Mouse (Mus musculus): ENCODE results near the gene Nek10. TPM values are rescaled to one million over a fixed set of nuclear protein-coding genes. Genes with fewer than 3 reads are reported as not detected.

Gene Nek10
- polyA plus RNA-seq, 1 experiment from 2014 or later: 0.03 TPM

DNA sequence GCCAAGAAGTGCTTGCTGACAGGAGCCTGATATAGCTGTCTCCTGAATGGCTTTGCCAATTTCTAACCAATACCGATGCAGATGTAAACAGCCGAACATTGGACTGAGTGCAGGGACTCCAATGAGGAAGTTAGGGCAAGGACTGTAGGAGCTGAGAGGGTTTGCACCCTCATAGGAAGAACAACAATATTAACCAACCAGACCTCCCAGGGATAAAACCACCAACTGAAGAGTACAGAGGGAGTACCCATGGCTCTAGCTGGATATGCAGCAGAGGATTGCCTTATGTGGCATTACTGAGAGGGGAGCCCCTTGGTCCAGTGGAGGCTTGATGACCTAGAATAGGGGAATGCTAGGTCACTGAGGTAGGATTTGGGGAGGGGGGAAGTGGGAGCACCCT lies 92.1 kb downstream of the Nek10 start:
- WGBS: 97% methylated on average over 2 of the region's 2 CpGs
- no peaks in the 10 kb centered on the region for H3K4me1 ChIP-seq (replicated peaks; ENCODE audit: control insufficient read depth, insufficient read depth, low read length)
- DNase-seq (ENCODE audit: low spot score): no peak
- no peaks in the 10 kb centered on the region for H3K27me3 ChIP-seq (ENCODE audit: control insufficient read depth, insufficient read depth, low read length)
- ATAC-seq (replicated peaks; ENCODE audit: low FRiP score): no peak
- H3K9ac ChIP-seq (ENCODE audit: low read length): no peak overlapping the region
- H3K9me3 ChIP-seq (ENCODE audit: control insufficient read depth, low read length): no peaks in the 10 kb centered on the region
- H3K27ac ChIP-seq (ENCODE audit: low read depth, low read length): no peak overlapping the region
- no peaks in the 10 kb centered on the region for H3K36me3 ChIP-seq (ENCODE audit: control insufficient read depth, insufficient read depth, low read length)
- no peak overlapping the region for H3K4me3 ChIP-seq (ENCODE audit: low read depth, low read length)
- H3K4me2 ChIP-seq (ENCODE audit: low read depth, low read length, severe bottlenecking): no peak overlapping the region

DNA sequence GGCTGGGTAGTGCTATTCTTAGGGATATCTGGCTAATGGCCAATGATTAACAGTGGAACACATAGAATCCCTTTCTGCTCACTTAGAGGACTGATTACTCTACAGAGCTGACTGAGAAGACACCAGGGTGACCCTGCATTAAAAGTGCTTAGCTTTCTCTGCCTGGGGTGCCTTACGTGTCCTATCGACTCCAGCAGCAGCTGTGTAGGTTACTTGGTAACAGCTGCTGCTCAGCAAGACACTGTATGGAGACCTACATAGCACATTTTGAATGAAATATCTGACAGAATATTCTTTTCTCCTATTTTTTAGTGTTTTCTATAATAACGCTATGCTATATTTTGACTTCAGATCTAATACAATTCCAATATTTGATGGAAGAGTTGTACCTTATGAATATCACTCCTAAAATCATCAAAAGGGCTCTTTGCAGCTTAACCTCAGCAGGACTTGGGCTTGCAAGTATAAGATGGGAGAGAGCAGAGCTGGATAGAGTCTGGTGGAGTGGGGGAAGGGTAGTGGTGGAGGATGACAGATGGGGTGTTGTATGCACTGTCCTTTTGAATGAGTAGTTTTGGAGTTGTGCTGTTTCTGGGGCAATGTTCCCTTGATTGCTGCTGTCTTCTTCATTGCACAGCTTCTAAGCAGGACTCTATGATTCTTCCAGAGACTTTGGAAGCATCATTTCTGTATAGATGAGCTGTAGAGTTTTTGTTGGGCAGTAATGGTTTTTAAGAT lies 93.4 kb downstream of the Nek10 start:
- H3K27me3 ChIP-seq (ENCODE audit: control insufficient read depth, insufficient read depth, low read length): no peaks in the 10 kb centered on the region
- 87% methylated on average over 3 of the region's 3 CpGs for WGBS
- no peak for DNase-seq (ENCODE audit: low spot score)
- no peak overlapping the region for H3K27ac ChIP-seq (ENCODE audit: low read depth, low read length)
- H3K36me3 ChIP-seq (ENCODE audit: control insufficient read depth, insufficient read depth, low read length): no peaks in the 10 kb centered on the region
- no peak overlapping the region for H3K9ac ChIP-seq (ENCODE audit: low read length)
- ATAC-seq (replicated peaks; ENCODE audit: low FRiP score): no peak
- H3K4me1 ChIP-seq (replicated peaks; ENCODE audit: control insufficient read depth, insufficient read depth, low read length): no peaks in the 10 kb centered on the region
- H3K9me3 ChIP-seq (ENCODE audit: control insufficient read depth, low read length): no peaks in the 10 kb centered on the region
- H3K4me2 ChIP-seq (ENCODE audit: low read depth, low read length, severe bottlenecking): no peak overlapping the region
- no peak overlapping the region for H3K4me3 ChIP-seq (ENCODE audit: low read depth, low read length)

DNA sequence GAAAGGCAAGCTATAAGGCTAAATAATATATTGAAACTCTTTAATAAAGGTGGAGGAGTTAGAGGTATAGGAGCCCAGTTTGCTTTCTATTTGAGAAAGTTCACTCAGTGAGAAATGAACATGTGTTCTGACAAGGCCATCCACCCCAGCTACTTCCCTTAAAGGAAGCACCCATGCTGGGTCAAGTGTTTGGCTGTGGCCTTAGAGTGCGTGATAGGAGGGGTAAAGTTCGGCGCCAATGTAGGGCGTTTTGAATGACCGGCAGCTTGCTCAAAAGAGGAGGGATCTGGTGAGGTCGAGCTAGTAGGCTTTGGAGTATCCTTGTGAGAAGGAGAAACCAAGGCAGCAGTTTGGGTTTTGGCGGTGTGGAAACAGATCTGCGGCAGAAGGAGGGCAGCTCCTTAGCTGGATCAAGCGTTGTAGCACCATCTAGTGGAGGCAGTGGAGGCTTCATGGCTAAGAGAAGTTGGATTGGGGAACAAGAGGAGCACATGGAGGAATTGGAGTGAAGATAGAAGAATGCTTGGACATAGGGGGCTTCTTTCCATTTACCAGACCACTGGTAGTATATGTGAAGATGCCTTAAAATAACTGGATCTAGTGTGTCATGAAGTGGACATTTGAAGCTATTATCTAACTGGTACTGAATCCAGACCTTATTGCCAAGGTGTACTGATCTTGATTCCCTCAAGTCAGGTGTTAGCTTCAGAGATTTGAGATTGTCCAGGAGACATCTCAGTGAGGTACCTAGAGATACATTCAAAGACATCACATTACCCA lies 101.7 kb downstream of the Nek10 start:
- 17% methylated on average over 9 of the region's 9 CpGs for WGBS
- no peak overlapping the region for H3K4me2 ChIP-seq (ENCODE audit: low read depth, low read length, severe bottlenecking)
- no peak overlapping the region for H3K4me3 ChIP-seq (ENCODE audit: low read depth, low read length)
- H3K9ac ChIP-seq (ENCODE audit: low read length): no peak overlapping the region
- ATAC-seq (replicated peaks; ENCODE audit: low FRiP score) (peak; percentile 89), DNase-seq (ENCODE audit: low spot score) (peak; percentile 73)
- no peaks in the 10 kb centered on the region for H3K27me3 ChIP-seq (ENCODE audit: control insufficient read depth, insufficient read depth, low read length)
- H3K27ac ChIP-seq (ENCODE audit: low read depth, low read length): no peak overlapping the region
- H3K36me3 ChIP-seq (ENCODE audit: control insufficient read depth, insufficient read depth, low read length): no peaks in the 10 kb centered on the region
- H3K4me1 ChIP-seq (replicated peaks; ENCODE audit: control insufficient read depth, insufficient read depth, low read length): no peaks in the 10 kb centered on the region
- no peaks in the 10 kb centered on the region for H3K9me3 ChIP-seq (ENCODE audit: control insufficient read depth, low read length)

DNA sequence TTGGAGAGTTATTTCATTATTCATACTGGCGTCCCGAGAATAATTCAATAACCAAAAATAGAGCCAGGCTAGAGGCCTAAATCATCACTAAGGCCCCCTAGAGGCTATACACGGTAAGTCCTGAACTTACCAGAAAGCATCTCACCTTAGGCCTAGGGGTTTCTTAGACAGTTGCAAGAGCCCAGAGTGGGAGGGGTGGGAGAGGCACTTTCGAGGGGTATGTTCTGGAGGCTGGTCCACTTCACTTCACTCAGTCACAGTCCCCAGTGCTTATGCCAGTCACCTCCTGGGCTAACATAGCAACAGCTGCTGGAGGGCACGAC lies 102.3 kb downstream of the Nek10 start:
- WGBS: 81% methylated on average over 5 of the region's 5 CpGs
- DNase-seq (ENCODE audit: low spot score): no peak
- Histone ChIP-seq H3K9me3 (ENCODE audit: control insufficient read depth, low read length) (no peaks in the 10 kb centered on the region), H3K27me3 (ENCODE audit: control insufficient read depth, insufficient read depth, low read length) (no peaks in the 10 kb centered on the region), H3K4me1 (replicated peaks; ENCODE audit: control insufficient read depth, insufficient read depth, low read length) (no peaks in the 10 kb centered on the region), H3K27ac (ENCODE audit: low read depth, low read length) (no peak overlapping the region), H3K4me2 (ENCODE audit: low read depth, low read length, severe bottlenecking) (no peak overlapping the region), H3K4me3 (ENCODE audit: low read depth, low read length) (no peak overlapping the region), H3K9ac (ENCODE audit: low read length) (no peak overlapping the region), H3K36me3 (ENCODE audit: control insufficient read depth, insufficient read depth, low read length) (no peaks in the 10 kb centered on the region)
- ATAC-seq (replicated peaks; ENCODE audit: low FRiP score): peak; percentile 42; the same call in 1 of the 2 replicates

DNA sequence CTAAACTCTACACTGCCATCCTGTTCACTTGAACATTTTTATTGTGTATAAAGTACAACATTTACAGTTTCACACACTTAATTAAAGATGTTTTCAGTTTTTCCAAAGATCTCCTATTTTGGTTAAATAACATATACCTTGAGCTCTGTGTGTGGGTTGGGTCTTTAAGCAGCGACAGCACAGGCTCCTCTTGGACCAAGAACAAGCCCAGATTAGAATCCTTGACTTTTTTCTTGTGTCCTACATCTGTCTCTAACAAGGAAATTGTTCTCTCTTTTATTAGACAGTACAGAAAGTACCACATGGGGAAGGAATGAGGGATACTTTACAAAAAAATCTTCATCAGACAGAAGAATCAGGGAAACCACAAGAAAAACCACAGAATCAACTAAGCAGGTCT lies 122.4 kb downstream of the Nek10 start:
- Histone ChIP-seq H3K9ac (ENCODE audit: low read length) (no peak overlapping the region), H3K4me3 (ENCODE audit: low read depth, low read length) (no peak overlapping the region), H3K27me3 (ENCODE audit: control insufficient read depth, insufficient read depth, low read length) (no peaks in the 10 kb centered on the region), H3K27ac (ENCODE audit: low read depth, low read length) (no peak overlapping the region), H3K9me3 (ENCODE audit: control insufficient read depth, low read length) (no peaks in the 10 kb centered on the region), H3K4me1 (replicated peaks; ENCODE audit: control insufficient read depth, insufficient read depth, low read length) (no peaks in the 10 kb centered on the region), H3K4me2 (ENCODE audit: low read depth, low read length, severe bottlenecking) (no peak overlapping the region), H3K36me3 (ENCODE audit: control insufficient read depth, insufficient read depth, low read length) (no peaks in the 10 kb centered on the region)
- 65% methylated on average over 1 of the region's 1 CpGs for WGBS
- DNase-seq (ENCODE audit: low spot score): no peak
- no peak for ATAC-seq (replicated peaks; ENCODE audit: low FRiP score)

DNA sequence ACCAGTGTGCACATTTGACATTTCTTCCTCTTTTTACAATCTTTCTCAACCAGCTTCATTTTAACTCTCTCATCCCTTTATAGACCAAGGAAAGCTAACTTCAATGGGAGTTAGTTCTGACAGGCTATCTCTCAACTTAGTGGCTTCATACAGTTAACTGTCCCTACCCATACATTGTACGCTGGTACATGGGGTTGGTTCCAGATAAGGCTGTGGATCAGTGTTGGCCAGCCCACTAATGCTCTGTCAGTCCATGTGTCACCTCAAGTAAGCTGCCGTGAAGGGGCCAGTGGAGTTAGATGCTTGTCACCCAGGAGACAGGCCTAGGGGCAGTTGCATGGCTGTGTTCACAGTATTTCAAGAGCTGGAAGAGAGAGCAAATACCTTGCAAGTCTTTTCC lies 124.3 kb downstream of the Nek10 start:
- Histone ChIP-seq H3K4me2 (ENCODE audit: low read depth, low read length, severe bottlenecking) (no peak overlapping the region), H3K4me3 (ENCODE audit: low read depth, low read length) (no peak overlapping the region), H3K9ac (ENCODE audit: low read length) (no peak overlapping the region), H3K36me3 (ENCODE audit: control insufficient read depth, insufficient read depth, low read length) (no peaks in the 10 kb centered on the region), H3K4me1 (replicated peaks; ENCODE audit: control insufficient read depth, insufficient read depth, low read length) (no peaks in the 10 kb centered on the region), H3K9me3 (ENCODE audit: control insufficient read depth, low read length) (no peaks in the 10 kb centered on the region), H3K27ac (ENCODE audit: low read depth, low read length) (no peak overlapping the region), H3K27me3 (ENCODE audit: control insufficient read depth, insufficient read depth, low read length) (no peaks in the 10 kb centered on the region)
- DNase-seq (ENCODE audit: low spot score): no peak
- WGBS: 88% methylated on average over 2 of the region's 2 CpGs
- no peak for ATAC-seq (replicated peaks; ENCODE audit: low FRiP score)

DNA sequence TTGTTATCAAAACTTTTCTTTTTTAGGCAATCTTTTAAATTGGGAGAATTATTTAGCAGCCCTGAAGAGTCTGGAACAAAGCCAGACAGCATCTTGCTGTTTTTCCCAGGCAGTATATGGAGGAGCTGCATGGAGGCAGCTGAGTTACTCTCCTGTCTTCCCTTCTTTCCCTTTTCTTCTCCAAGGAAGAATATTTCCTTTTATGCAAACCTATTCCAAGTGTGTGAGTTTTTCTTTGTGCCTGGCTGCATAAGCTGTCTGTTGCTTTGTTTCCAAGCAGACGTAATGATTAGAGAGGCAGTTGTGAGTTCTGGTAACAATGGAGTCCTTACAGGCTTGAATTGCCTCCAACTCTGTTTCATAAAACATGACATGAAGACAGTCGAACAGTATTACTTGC lies 131.8 kb downstream of the Nek10 start:
- ATAC-seq (replicated peaks; ENCODE audit: low FRiP score): no peak
- no peak for DNase-seq (ENCODE audit: low spot score)
- WGBS: 64% methylated on average over 2 of the region's 2 CpGs

DNA sequence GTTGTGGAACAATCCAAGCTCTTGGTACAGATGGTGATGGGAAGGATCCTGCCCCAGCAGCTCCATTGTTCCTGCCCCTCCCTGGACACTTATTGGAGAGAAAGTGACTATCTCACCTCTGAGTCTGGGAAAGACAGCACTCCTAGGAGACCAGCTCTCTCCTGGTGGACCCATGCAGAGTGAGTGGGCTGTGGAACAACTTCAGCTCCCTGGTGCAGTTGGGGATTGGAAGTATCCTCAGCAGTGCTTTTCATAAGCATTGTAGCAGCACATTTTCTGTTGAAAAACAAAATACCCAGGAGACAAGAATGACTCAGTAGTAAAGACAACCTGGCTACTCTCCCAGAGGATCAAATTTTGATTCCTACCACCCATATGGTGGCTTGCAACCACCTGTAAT lies 142.7 kb downstream of the Nek10 start:
- ATAC-seq (replicated peaks; ENCODE audit: low FRiP score) (no peak), DNase-seq (ENCODE audit: low spot score) (no peak)
- Histone ChIP-seq H3K9ac (ENCODE audit: low read length) (no peak overlapping the region), H3K27me3 (ENCODE audit: control insufficient read depth, insufficient read depth, low read length) (no peaks in the 10 kb centered on the region), H3K4me2 (ENCODE audit: low read depth, low read length, severe bottlenecking) (no peak overlapping the region), H3K9me3 (ENCODE audit: control insufficient read depth, low read length) (no peaks in the 10 kb centered on the region), H3K36me3 (ENCODE audit: control insufficient read depth, insufficient read depth, low read length) (no peaks in the 10 kb centered on the region), H3K4me3 (ENCODE audit: low read depth, low read length) (no peak overlapping the region), H3K27ac (ENCODE audit: low read depth, low read length) (no peak overlapping the region), H3K4me1 (replicated peaks; ENCODE audit: control insufficient read depth, insufficient read depth, low read length) (no peaks in the 10 kb centered on the region)

More for the DNA sequence above, 131.8 kb downstream of the Nek10 start:
- Histone ChIP-seq H3K27ac (ENCODE audit: low read depth, low read length) (no peak overlapping the region), H3K4me3 (ENCODE audit: low read depth, low read length) (no peak overlapping the region), H3K4me2 (ENCODE audit: low read depth, low read length, severe bottlenecking) (no peak overlapping the region), H3K9ac (ENCODE audit: low read length) (no peak overlapping the region), H3K4me1 (replicated peaks; ENCODE audit: control insufficient read depth, insufficient read depth, low read length) (no peaks in the 10 kb centered on the region), H3K27me3 (ENCODE audit: control insufficient read depth, insufficient read depth, low read length) (no peaks in the 10 kb centered on the region), H3K36me3 (ENCODE audit: control insufficient read depth, insufficient read depth, low read length) (no peaks in the 10 kb centered on the region), H3K9me3 (ENCODE audit: control insufficient read depth, low read length) (no peaks in the 10 kb centered on the region)

DNA sequence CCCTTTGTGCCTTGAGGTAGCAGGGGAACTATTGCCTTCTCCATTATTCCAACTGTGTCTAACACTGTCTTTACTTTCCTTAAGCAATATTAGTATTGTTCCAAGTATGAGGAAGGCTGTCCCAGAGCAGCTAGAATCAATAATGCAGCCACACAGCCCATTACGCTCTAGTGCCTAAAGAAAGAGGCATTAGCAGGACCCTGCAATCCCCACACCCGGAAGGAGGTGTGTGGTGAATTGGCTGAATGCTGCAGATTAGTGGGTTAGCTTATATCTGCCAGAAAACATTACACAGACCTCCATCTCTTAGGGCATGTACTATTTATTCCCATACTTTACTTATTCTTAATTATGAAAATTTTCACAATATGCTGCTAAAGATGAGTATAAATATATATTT lies 145.8 kb downstream of the Nek10 start:
- Histone ChIP-seq H3K4me2 (ENCODE audit: low read depth, low read length, severe bottlenecking) (no peak overlapping the region), H3K27ac (ENCODE audit: low read depth, low read length) (no peak overlapping the region), H3K9me3 (ENCODE audit: control insufficient read depth, low read length) (no peaks in the 10 kb centered on the region), H3K4me3 (ENCODE audit: low read depth, low read length) (no peak overlapping the region), H3K27me3 (ENCODE audit: control insufficient read depth, insufficient read depth, low read length) (no peaks in the 10 kb centered on the region), H3K4me1 (replicated peaks; ENCODE audit: control insufficient read depth, insufficient read depth, low read length) (no peaks in the 10 kb centered on the region), H3K9ac (ENCODE audit: low read length) (no peak overlapping the region), H3K36me3 (ENCODE audit: control insufficient read depth, insufficient read depth, low read length) (no peaks in the 10 kb centered on the region)
- peak; percentile 83 for ATAC-seq (replicated peaks; ENCODE audit: low FRiP score)
- DNase-seq (ENCODE audit: low spot score): no peak
- WGBS: 36% methylated on average over 2 of the region's 2 CpGs
